Mouse (Mus musculus) liver, postnatal 0 days (tissue): ENCODE data around the gene Zfp791. TPM values are rescaled to one million over a fixed set of nuclear protein-coding genes. Genes with fewer than 3 reads are reported as not detected.

Experiments used
- ATAC-seq: fragments of 200-750 bp; cut with Nextera tagmentation; 2 replicates; pipeline ENCODE4 v1.8.0; 2017; ENCODE audit warnings: mild to moderate bottlenecking, moderate library complexity
- DNase-seq: peaks from one replicate; pipeline ENCODE4 v3.0.0-alpha.2; 2016
- H3K27ac ChIP-seq: fragments of 300-500 bp; sonication (generic); 2 replicates; pipeline ENCODE4 v1.5.1; 2014; ENCODE audit warnings: antibody characterized with exemption, moderate library complexity, mild to moderate bottlenecking, low read depth
- H3K27me3 ChIP-seq: fragments of 300-500 bp; sonication (generic); 2 replicates; pipeline ENCODE4 v1.6.1; 2014; ENCODE audit warnings: low read length, control low read depth, mixed read lengths; ENCODE audit not compliant: insufficient read depth
- H3K36me3 ChIP-seq: fragments of 300-500 bp; sonication (generic); replicated peaks from 2 replicates; pipeline ENCODE4 v1.6.1; 2014; ENCODE audit warnings: mild to moderate bottlenecking, control low read depth, low read length, moderate library complexity, mixed read lengths; ENCODE audit not compliant: insufficient read depth
- H3K4me1 ChIP-seq: fragments of 300-500 bp; sonication (generic); 2 replicates; pipeline ENCODE4 v1.6.1; 2014; ENCODE audit warnings: antibody characterized with exemption, mild to moderate bottlenecking, control low read depth; ENCODE audit not compliant: insufficient read depth
- H3K4me2 ChIP-seq: fragments of 300-500 bp; sonication (generic); 2 replicates; pipeline ENCODE4 v1.6.1; 2014; ENCODE audit warnings: low read depth, mild to moderate bottlenecking, low read length, moderate library complexity, mixed read lengths
- H3K4me3 ChIP-seq: fragments of 300-500 bp; sonication (generic); 2 replicates; pipeline ENCODE4 v1.5.1; 2014; ENCODE audit warnings: low read depth, low read length
- H3K9ac ChIP-seq: fragments of 300-500 bp; sonication (generic); replicated peaks from 2 replicates; pipeline ENCODE4 v1.6.1; 2014; ENCODE audit warnings: mild to moderate bottlenecking, moderate library complexity
- H3K9me3 ChIP-seq: fragments of 300-500 bp; sonication (generic); 2 replicates; pipeline ENCODE4 v1.6.1; 2016; ENCODE audit warnings: mild to moderate bottlenecking, control low read depth, low read length, mixed read lengths
- CTCF ChIP-seq: sonication (generic); IDR thresholded peaks from 2 replicates; pipeline ENCODE4 v1.5.1; 2016; ENCODE audit warnings: antibody characterized with exemption, low read depth
- EP300 ChIP-seq: IDR thresholded peaks from 2 replicates; pipeline ENCODE4 v1.6.1; 2016; ENCODE audit warnings: antibody characterized with exemption, low read depth, mild to moderate bottlenecking
- whole genome bisulfite sequencing: fragments of 180-500 bp; shearing (Covaris S2); extraction: QIAGEN DNeasy Blood & Tissue Kit; methylation state at CpG from one replicate; pipeline ENCODE4 v1.1.7; 2014; ENCODE audit not compliant: insufficient replicate concordance; 5-methylcytosine and 5-hydroxymethylcytosine counted together
- polyA plus RNA-seq: library from polyadenylated mRNA; unstranded; fragments of >200 nt; fragmentation: Nextera tagmentation; extraction: Ambion mirVana; gene quantifications from 2 replicates; pipeline ENCODE4 v1.2.1, GENCODE M21; 2015

The Zfp791 gene
- polyA plus RNA-seq, 1 experiment from 2014 or later, result 5.2 TPM

DNA sequence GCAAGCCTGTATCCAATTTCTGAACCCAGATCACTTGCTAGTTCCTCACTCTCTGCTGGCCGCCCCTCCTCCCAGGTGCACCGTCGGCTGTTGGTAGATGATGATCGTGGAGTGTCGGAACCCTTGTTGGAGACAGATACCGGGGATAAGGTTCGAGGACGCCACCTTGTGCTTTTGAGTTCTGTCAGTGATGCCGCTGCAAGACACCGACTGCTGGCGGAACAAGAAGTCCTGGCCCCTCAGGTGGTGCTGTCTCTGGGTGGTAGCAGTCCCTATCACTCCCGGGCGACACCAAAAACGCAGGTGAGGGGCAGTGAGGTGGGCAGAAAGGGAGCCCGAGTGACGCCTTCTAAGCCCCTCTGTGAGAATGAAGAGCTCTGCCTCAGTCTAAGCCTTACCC, 26.7 kb downstream of the Zfp791 start:
- Histone ChIP-seq H3K27ac (no peak overlapping the region), H3K36me3 (peaks cover 47% of the 10 kb centered on the region), H3K27me3 (no peaks in the 10 kb centered on the region), H3K4me1 (no peaks in the 10 kb centered on the region), H3K4me3 (no peak overlapping the region), H3K4me2 (no peak overlapping the region), H3K9me3 (no peaks in the 10 kb centered on the region), H3K9ac (no peak overlapping the region)
- ATAC-seq (no peak), DNase-seq (no peak)
- 88% methylated on average over 16 of the region's 16 CpGs for WGBS
- TF ChIP-seq CTCF (no peak), EP300 (no peak)

DNA sequence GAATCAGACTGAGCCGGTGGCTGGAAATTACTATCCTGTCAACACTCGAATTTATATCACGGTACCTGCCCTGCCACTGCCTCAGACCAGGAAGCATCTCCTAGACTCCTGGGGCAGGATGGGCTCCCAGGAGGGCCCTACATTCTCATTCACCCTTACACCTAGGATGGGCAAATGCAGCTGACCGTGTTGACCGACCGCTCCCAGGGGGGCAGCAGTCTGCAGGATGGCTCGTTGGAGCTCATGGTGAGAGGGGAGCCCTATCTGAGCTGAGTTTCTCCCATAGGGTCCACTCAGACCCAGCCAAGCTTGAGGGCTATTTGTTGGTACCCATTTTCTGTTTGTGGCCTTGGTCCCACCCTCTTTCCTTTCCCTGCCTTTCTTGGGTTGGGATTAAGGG, 27.3 kb downstream of the Zfp791 start:
- DNase-seq (no peak), ATAC-seq (no peak)
- H3K36me3 ChIP-seq, result peaks cover 53% of the 10 kb centered on the region
- no peak overlapping the region for H3K4me2 ChIP-seq
- no peaks in the 10 kb centered on the region for H3K27me3 ChIP-seq
- WGBS, result 93% methylated on average over 7 of the region's 7 CpGs
- H3K4me1 ChIP-seq, result no peaks in the 10 kb centered on the region
- no peak for TF ChIP-seq EP300
- TF ChIP-seq CTCF, result no peak
- H3K9ac ChIP-seq, result no peak overlapping the region
- no peaks in the 10 kb centered on the region for H3K9me3 ChIP-seq
- no peak overlapping the region for H3K27ac ChIP-seq
- H3K4me3 ChIP-seq, result no peak overlapping the region

DNA sequence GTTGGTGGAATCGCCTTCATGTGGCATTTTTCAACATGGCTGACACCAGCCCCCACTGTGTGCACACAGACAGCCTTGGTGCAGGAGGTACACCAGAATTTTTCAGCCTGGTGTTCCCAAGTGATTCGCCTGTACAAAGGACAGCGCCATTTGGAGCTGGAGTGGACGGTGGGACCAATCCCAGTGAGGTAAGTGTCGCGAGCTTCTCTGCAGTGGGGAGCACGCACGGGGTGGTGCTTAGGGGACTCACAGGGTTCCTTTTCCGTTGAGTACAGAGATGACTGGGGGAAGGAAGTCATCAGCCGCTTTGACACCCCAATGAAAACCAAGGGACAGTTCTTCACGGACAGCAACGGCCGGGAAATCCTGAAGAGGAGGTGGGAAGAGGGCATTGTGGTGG, 27.8 kb downstream of the Zfp791 start:
- Histone ChIP-seq H3K4me3 (no peak overlapping the region), H3K27ac (no peak overlapping the region), H3K4me2 (no peak overlapping the region), H3K36me3 (peaks cover 53% of the 10 kb centered on the region), H3K9me3 (no peaks in the 10 kb centered on the region), H3K4me1 (no peaks in the 10 kb centered on the region), H3K27me3 (no peaks in the 10 kb centered on the region), H3K9ac (no peak overlapping the region)
- DNase-seq (no peak), ATAC-seq (no peak)
- TF ChIP-seq CTCF (no peak), EP300 (no peak)
- WGBS, result 91% methylated on average over 13 of the region's 13 CpGs

DNA sequence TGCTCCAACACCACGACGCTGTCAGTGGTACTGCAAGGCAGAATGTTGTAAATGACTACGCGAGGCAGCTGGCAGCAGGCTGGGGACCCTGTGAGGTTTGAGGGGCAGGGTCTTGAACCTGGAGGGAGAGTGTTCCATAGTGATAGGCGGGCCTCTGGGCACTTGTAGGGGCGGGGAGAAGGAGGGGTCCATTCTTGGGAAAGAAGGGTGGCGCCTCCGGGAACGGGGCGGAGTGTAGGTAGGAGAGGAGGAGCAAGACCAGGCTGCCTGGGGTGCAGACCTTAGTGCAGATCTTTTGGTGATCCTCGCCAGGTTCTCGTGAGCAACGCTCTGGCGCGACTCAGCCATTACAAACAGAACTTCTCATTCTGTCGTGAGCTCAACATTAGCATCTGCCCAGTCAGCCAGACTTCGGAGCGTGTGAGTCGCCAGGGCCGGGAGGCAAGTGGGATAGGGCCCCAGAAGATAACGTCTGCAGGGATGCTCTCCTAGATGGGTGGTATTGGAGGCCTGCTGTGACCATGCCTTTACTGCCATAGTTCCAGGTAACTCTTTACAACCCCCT, 31.3 kb downstream of the Zfp791 start:
- Histone ChIP-seq H3K4me2 (no peak overlapping the region), H3K9me3 (no peaks in the 10 kb centered on the region), H3K4me3 (no peak overlapping the region), H3K9ac (no peak overlapping the region), H3K27me3 (no peaks in the 10 kb centered on the region), H3K27ac (no peak overlapping the region), H3K4me1 (no peaks in the 10 kb centered on the region), H3K36me3 (peaks cover 64% of the 10 kb centered on the region)
- WGBS, result 71% methylated on average over 21 of the region's 21 CpGs
- DNase-seq (no peak), ATAC-seq (no peak)
- no peak for TF ChIP-seq CTCF
- TF ChIP-seq EP300, result no peak

DNA sequence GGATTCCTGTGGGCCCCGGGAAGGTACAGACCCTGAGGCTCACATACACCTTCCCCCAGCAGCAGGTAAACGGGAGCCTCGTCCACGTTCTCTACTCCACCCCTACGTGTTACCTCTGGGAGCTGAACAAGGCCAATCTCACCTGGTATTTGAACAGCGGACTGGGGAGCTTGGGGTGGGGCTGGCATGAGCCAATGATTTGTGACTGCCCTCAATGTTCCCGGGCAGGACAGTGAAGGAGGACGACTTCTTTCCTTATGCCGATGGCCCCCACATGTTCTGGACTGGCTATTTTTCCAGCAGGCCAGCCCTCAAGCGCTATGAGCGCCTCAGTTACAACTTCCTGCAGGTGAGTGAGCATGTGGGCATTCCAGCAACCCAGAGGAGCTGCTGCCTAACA, 32.0 kb downstream of the Zfp791 start:
- no peak for TF ChIP-seq CTCF
- no peak for TF ChIP-seq EP300
- H3K9ac ChIP-seq, result no peak overlapping the region
- H3K27me3 ChIP-seq, result no peaks in the 10 kb centered on the region
- 80% methylated on average over 11 of the region's 11 CpGs for WGBS
- no peaks in the 10 kb centered on the region for H3K4me1 ChIP-seq
- H3K4me3 ChIP-seq, result no peak overlapping the region
- H3K9me3 ChIP-seq, result no peaks in the 10 kb centered on the region
- H3K4me2 ChIP-seq, result no peak overlapping the region
- H3K36me3 ChIP-seq, result peaks cover 59% of the 10 kb centered on the region
- no peak for DNase-seq
- ATAC-seq, result no peak
- no peak overlapping the region for H3K27ac ChIP-seq

DNA sequence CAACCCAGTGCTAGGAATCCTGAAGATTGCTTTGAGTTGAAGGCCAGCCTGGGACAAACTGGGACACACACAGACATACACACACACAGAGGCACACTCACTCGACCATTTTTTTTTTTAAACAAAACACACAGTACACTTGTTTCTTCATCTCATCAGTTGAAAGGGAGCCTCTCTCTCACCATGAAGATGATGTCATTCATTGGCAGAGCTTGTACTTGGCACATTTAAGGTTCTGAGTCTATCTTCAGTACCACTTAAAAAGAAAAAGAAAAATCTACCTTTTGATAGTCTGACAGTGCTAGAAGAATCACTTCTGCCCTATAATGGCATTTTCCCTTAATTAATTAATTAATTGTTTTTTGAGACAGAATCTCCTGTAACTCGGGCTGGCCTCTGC, 34.1 kb downstream of the Zfp791 start:
- H3K27me3 ChIP-seq, result no peaks in the 10 kb centered on the region
- no peak for DNase-seq
- no peaks in the 10 kb centered on the region for H3K9me3 ChIP-seq
- H3K27ac ChIP-seq, result no peak overlapping the region
- no peak overlapping the region for H3K4me3 ChIP-seq
- H3K4me1 ChIP-seq, result peaks cover 6% of the 10 kb centered on the region; the same call in 1 of the 2 replicates
- H3K4me2 ChIP-seq, result no peak overlapping the region
- peaks cover 49% of the 10 kb centered on the region for H3K36me3 ChIP-seq
- 58% methylated on average over 2 of the region's 2 CpGs for WGBS
- ATAC-seq, result no peak
- TF ChIP-seq EP300, result no peak
- TF ChIP-seq CTCF, result no peak
- H3K9ac ChIP-seq, result no peak overlapping the region

DNA sequence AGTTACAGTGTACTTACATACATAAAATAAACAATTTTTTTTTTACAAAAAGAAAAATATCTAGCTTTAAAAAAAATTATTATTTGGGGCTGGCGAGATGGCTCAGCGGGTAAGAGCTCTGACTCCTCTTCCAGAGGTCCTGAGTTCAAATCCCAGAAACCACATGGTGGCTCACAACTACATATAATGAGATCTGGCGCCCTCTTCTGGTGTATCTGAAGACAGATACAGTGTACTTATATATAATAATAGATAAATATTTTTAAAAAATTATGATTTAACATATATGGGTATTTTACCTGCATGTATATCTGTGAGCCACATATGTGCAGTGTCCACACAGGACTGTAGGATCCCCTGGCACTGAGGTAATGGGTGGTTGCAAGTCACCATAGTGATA, 36.7 kb downstream of the Zfp791 start:
- H3K4me3 ChIP-seq, result no peak overlapping the region
- no peaks in the 10 kb centered on the region for H3K27me3 ChIP-seq
- no peak overlapping the region for H3K4me2 ChIP-seq
- H3K9ac ChIP-seq, result no peak overlapping the region
- H3K9me3 ChIP-seq, result no peaks in the 10 kb centered on the region
- DNase-seq (no peak), ATAC-seq (no peak)
- no peak for TF ChIP-seq EP300
- peak; percentile 37; the same call in 1 of the 2 replicates for TF ChIP-seq CTCF
- WGBS, result 69% methylated on average over 3 of the region's 3 CpGs
- peaks cover 38% of the 10 kb centered on the region for H3K36me3 ChIP-seq
- H3K27ac ChIP-seq, result no peak overlapping the region
- H3K4me1 ChIP-seq, result peaks cover 21% of the 10 kb centered on the region
